Mouse (Mus musculus) stomach, embryonic 16.5 days (tissue): ENCODE results near the gene Krt12. TPM values are rescaled to one million over a fixed set of nuclear protein-coding genes. Genes with fewer than 3 reads are reported as not detected.

Source experiments
- ATAC-seq: fragments of 200-750 bp; cut with Nextera tagmentation; 2 replicates; pipeline ENCODE4 v1.8.0; 2017; ENCODE audit warnings: moderate number of reproducible peaks, moderate TSS enrichment; ENCODE audit not compliant: insufficient read depth, low FRiP score
- H3K27ac ChIP-seq: fragments of 300-500 bp; sonication (generic); 2 replicates; pipeline ENCODE4 v1.5.1; 2014; ENCODE audit warnings: low read length
- H3K27me3 ChIP-seq: fragments of 300-500 bp; sonication (generic); 2 replicates; pipeline ENCODE4 v1.6.1; 2014; ENCODE audit warnings: low read length, control low read depth, mixed read lengths; ENCODE audit not compliant: control insufficient read depth, insufficient read depth
- H3K36me3 ChIP-seq: fragments of 300-500 bp; sonication (generic); 2 replicates; pipeline ENCODE4 v1.6.1; 2014; ENCODE audit warnings: low read length; ENCODE audit not compliant: control insufficient read depth, insufficient read depth
- H3K4me1 ChIP-seq: fragments of 300-500 bp; sonication (generic); 2 replicates; pipeline ENCODE4 v1.6.1; 2014; ENCODE audit warnings: low read length, control low read depth, mixed read lengths; ENCODE audit not compliant: control insufficient read depth, insufficient read depth
- H3K4me2 ChIP-seq: fragments of 300-500 bp; sonication (generic); 2 replicates; pipeline ENCODE4 v1.6.1; 2014; ENCODE audit warnings: low read depth, low read length, mixed read lengths
- H3K4me3 ChIP-seq: fragments of 300-500 bp; sonication (generic); replicated peaks from 2 replicates; pipeline ENCODE4 v1.5.1; 2014; ENCODE audit warnings: mild to moderate bottlenecking, low read length
- H3K9ac ChIP-seq: fragments of 300-500 bp; sonication (generic); 2 replicates; pipeline ENCODE4 v1.6.1; 2014; ENCODE audit warnings: low read length
- H3K9me3 ChIP-seq: fragments of 300-500 bp; sonication (generic); replicated peaks from 2 replicates; pipeline ENCODE4 v1.6.1; 2016; ENCODE audit warnings: low read length, control low read depth; ENCODE audit not compliant: control insufficient read depth
- WGBS: fragments of 180-500 bp; shearing (Covaris S2); extraction: QIAGEN DNeasy Blood & Tissue Kit; methylation state at CpG from one replicate; pipeline ENCODE4 v1.1.7; 2014; 5-methylcytosine and 5-hydroxymethylcytosine counted together
- polyA plus RNA-seq: library from polyadenylated mRNA; unstranded; fragments of >200 nt; fragmentation: Nextera tagmentation; extraction: Ambion mirVana; gene quantifications from 2 replicates; pipeline ENCODE4 v1.2.1, GENCODE M21; 2015

Krt12 gene
- polyA plus RNA-seq, 1 experiment from 2014 or later = 0.19 TPM

GRCm38 (mm10) chr11:99392492-99392891, 29.6 kb downstream of the Krt12 start:
- H3K4me1 ChIP-seq = peaks cover 2% of the 10 kb centered on the region; the same call in 1 of the 2 replicates
- H3K4me2 ChIP-seq = peak overlapping the region; percentile 21; the same call in 1 of the 2 replicates
- ATAC-seq = 0 out of 2 replicates have a peak, but pooled peaks have one; percentile 13
- H3K9ac ChIP-seq = 0 out of 2 replicates have a peak overlapping the region, but pooled peaks have one; percentile 5
- H3K27ac ChIP-seq = peak overlapping the region; percentile 67
- WGBS = 62% methylated on average over 10 of the region's 10 CpGs
- H3K27me3 ChIP-seq = no peaks in the 10 kb centered on the region
- H3K4me3 ChIP-seq = no peak overlapping the region
- no peaks in the 10 kb centered on the region for H3K36me3 ChIP-seq
- no peaks in the 10 kb centered on the region for H3K9me3 ChIP-seq

GRCm38 (mm10) chr11:99391375-99391774, 30.7 kb downstream of the Krt12 start:
- H3K36me3 ChIP-seq = no peaks in the 10 kb centered on the region
- no peak overlapping the region for H3K9ac ChIP-seq
- peak overlapping the region; percentile 44; the same call in 1 of the 2 replicates for H3K27ac ChIP-seq
- no peaks in the 10 kb centered on the region for H3K27me3 ChIP-seq
- no peak for ATAC-seq
- H3K4me2 ChIP-seq = no peak overlapping the region; the same call in 1 of the 2 replicates
- 78% methylated on average over 6 of the region's 6 CpGs for WGBS
- H3K9me3 ChIP-seq = no peaks in the 10 kb centered on the region
- H3K4me3 ChIP-seq = no peak overlapping the region
- peaks cover 2% of the 10 kb centered on the region; the same call in 1 of the 2 replicates for H3K4me1 ChIP-seq

GRCm38 (mm10) chr11:99390866-99391265, 31.2 kb downstream of the Krt12 start:
- H3K9me3 ChIP-seq = no peaks in the 10 kb centered on the region
- H3K27me3 ChIP-seq = no peaks in the 10 kb centered on the region
- no peak for ATAC-seq
- H3K4me1 ChIP-seq = peaks cover 2% of the 10 kb centered on the region; the same call in 1 of the 2 replicates
- H3K4me2 ChIP-seq = no peak overlapping the region; the same call in 1 of the 2 replicates
- 60% methylated on average over 7 of the region's 7 CpGs for WGBS
- peak overlapping the region; percentile 44; the same call in 1 of the 2 replicates for H3K27ac ChIP-seq
- no peak overlapping the region for H3K9ac ChIP-seq
- H3K4me3 ChIP-seq = no peak overlapping the region
- H3K36me3 ChIP-seq = no peaks in the 10 kb centered on the region

- H3K9ac ChIP-seq = no peak within 1 kb of the TSS
- ATAC-seq = no peak
- no peak within 1 kb of the TSS for H3K4me2 ChIP-seq
- no peaks in the 10 kb centered on the region for H3K27me3 ChIP-seq
- H3K9me3 ChIP-seq = no peaks in the 10 kb centered on the region
- no peaks in the 10 kb centered on the region for H3K36me3 ChIP-seq
- no peak within 1 kb of the TSS for H3K27ac ChIP-seq
- H3K4me3 ChIP-seq = no peak within 1 kb of the TSS
- H3K4me1 ChIP-seq = peaks cover 2% of the 10 kb centered on the region; the same call in 1 of the 2 replicates
- WGBS = 73% methylated on average over 4 of the region's 4 CpGs
Observed at GRCm38 (mm10) chr11:99389264-99389663, 32.8 kb downstream of the Krt12 start, which contains the start of gene Krt10. TSS of gene Krt10 (minus strand) at chr11:99389364.

GRCm38 (mm10) chr11:99388661-99389060, 33.4 kb downstream of the Krt12 start:
- no peak for ATAC-seq
- no peak overlapping the region for H3K4me2 ChIP-seq
- no peaks in the 10 kb centered on the region for H3K36me3 ChIP-seq
- H3K4me1 ChIP-seq = peaks cover 2% of the 10 kb centered on the region; the same call in 1 of the 2 replicates
- no peak overlapping the region for H3K9ac ChIP-seq
- no peak overlapping the region for H3K4me3 ChIP-seq
- H3K27me3 ChIP-seq = no peaks in the 10 kb centered on the region
- WGBS = 86% methylated on average over 18 of the region's 18 CpGs
- H3K27ac ChIP-seq = no peak overlapping the region
- H3K9me3 ChIP-seq = no peaks in the 10 kb centered on the region

GRCm38 (mm10) chr11:99385813-99386721, 36.0 kb downstream of the Krt12 start:
- H3K36me3 ChIP-seq = no peaks in the 10 kb centered on the region
- WGBS = under 1% methylated on average over 71 of the region's 71 CpGs
- H3K4me2 ChIP-seq = peak overlapping the region; percentile 76
- no peaks in the 10 kb centered on the region for H3K9me3 ChIP-seq
- peak overlapping the region; percentile 100 for H3K27ac ChIP-seq
- H3K4me1 ChIP-seq = no peaks in the 10 kb centered on the region
- ATAC-seq = peak; percentile 84
- peak overlapping the region; percentile 67 for H3K4me3 ChIP-seq
- H3K9ac ChIP-seq = peak overlapping the region; percentile 73
- no peaks in the 10 kb centered on the region for H3K27me3 ChIP-seq

- no peaks in the 10 kb centered on the region for H3K27me3 ChIP-seq
- H3K27ac ChIP-seq = no peak overlapping the region
Observed at GRCm38 (mm10) chr11:99379568-99379967, 42.5 kb downstream of the Krt12 start.

GRCm38 (mm10) chr11:99374803-99375202, 47.3 kb downstream of the Krt12 start, which contains the start of gene Krt28:
TSS of gene Krt28 (minus strand) at chr11:99374903.
- WGBS = 83% methylated on average over 13 of the region's 13 CpGs

More at GRCm38 (mm10) chr11:99379568-99379967, 42.5 kb downstream of the Krt12 start:
- 18% methylated on average over 5 of the region's 5 CpGs for WGBS
- no peaks in the 10 kb centered on the region for H3K9me3 ChIP-seq
- no peaks in the 10 kb centered on the region for H3K4me1 ChIP-seq
- H3K4me3 ChIP-seq = no peak overlapping the region
- H3K4me2 ChIP-seq = no peak overlapping the region
- ATAC-seq = no peak
- H3K9ac ChIP-seq = no peak overlapping the region
- H3K36me3 ChIP-seq = no peaks in the 10 kb centered on the region

GRCm38 (mm10) chr11:99369853-99370451, 52.1 kb downstream of the Krt12 start:
- no peak for ATAC-seq

More at GRCm38 (mm10) chr11:99374803-99375202, 47.3 kb downstream of the Krt12 start, which contains the start of gene Krt28:
- Histone ChIP-seq H3K9me3 (no peaks in the 10 kb centered on the region), H3K4me2 (no peak within 1 kb of the TSS), H3K36me3 (no peaks in the 10 kb centered on the region), H3K4me1 (no peaks in the 10 kb centered on the region), H3K9ac (no peak within 1 kb of the TSS), H3K27ac (no peak within 1 kb of the TSS), H3K4me3 (no peak within 1 kb of the TSS), H3K27me3 (no peaks in the 10 kb centered on the region)
- no peak for ATAC-seq

More at GRCm38 (mm10) chr11:99369853-99370451, 52.1 kb downstream of the Krt12 start:
- no peak overlapping the region for H3K27ac ChIP-seq
- no peaks in the 10 kb centered on the region for H3K36me3 ChIP-seq
- H3K27me3 ChIP-seq = no peaks in the 10 kb centered on the region
- H3K4me3 ChIP-seq = no peak overlapping the region
- WGBS = 85% methylated on average over 8 of the region's 8 CpGs
- no peaks in the 10 kb centered on the region for H3K9me3 ChIP-seq
- no peak overlapping the region for H3K9ac ChIP-seq
- no peaks in the 10 kb centered on the region for H3K4me1 ChIP-seq
- H3K4me2 ChIP-seq = no peak overlapping the region
